Mouse (Mus musculus) spleen, postnatal 4 days (tissue): ENCODE measurements around the gene Akap1.
A peak's percentile ranks its signal among the peaks of the same experiment; 100 is the strongest.
"Not testable (repeated sequence)": the region's sequence is repeated elsewhere in the genome, so short reads cannot be mapped to it uniquely, and the experiment has no call there.

ENCODE experiments used
- DNase-seq, 2 experiments: peaks; one replicate each; pipeline ENCODE4 v3.0.0; 2022; ENCODE audit warnings: low spot score in 2 of 2

Gene Akap1

GRCm38 (mm10) chr11:88864458-88865197 is at the start of gene Akap1:
Akap1 (minus strand) TSS chr11:88864586.
- peak; percentile 89 to 93 for DNase-seq

GRCm38 (mm10) chr11:88909388-88910036 is 45.1 kb upstream of the Akap1 start:
- no peak for DNase-seq

GRCm38 (mm10) chr11:88908557-88909211 is 44.3 kb upstream of the Akap1 start:
- DNase-seq = peak; percentile 63 to 76

GRCm38 (mm10) chr11:88907886-88908285 is 43.5 kb upstream of the Akap1 start:
- no peak for DNase-seq

- no peak for DNase-seq
Measured at GRCm38 (mm10) chr11:88905621-88906020, 41.2 kb upstream of the Akap1 start.

- no peak for DNase-seq
Measured at GRCm38 (mm10) chr11:88904080-88904479, 39.7 kb upstream of the Akap1 start.

GRCm38 (mm10) chr11:88902762-88903161 is 38.4 kb upstream of the Akap1 start:
- peak in 1 of 2 experiments; percentile 50 for DNase-seq

GRCm38 (mm10) chr11:88901341-88901802 is 37.0 kb upstream of the Akap1 start:
- no peak for DNase-seq

GRCm38 (mm10) chr11:88899561-88899960 is 35.2 kb upstream of the Akap1 start:
- no peak for DNase-seq

GRCm38 (mm10) chr11:88898380-88898763 is 34.0 kb upstream of the Akap1 start:
- DNase-seq = no peak

GRCm38 (mm10) chr11:88897624-88898379 is 33.4 kb upstream of the Akap1 start:
- DNase-seq = no peak

GRCm38 (mm10) chr11:88895800-88896232 is 31.4 kb upstream of the Akap1 start:
- DNase-seq = peak; percentile 24 to 74

- peak; percentile 49 to 77 for DNase-seq
Measured at GRCm38 (mm10) chr11:88895235-88895634, 30.8 kb upstream of the Akap1 start.

- DNase-seq = peak in 1 of 2 experiments; percentile 70
Measured at GRCm38 (mm10) chr11:88894279-88894678, 29.9 kb upstream of the Akap1 start.

- DNase-seq = not testable (repeated sequence)
Measured at GRCm38 (mm10) chr11:88893501-88893900, 29.1 kb upstream of the Akap1 start.

- DNase-seq = peak; percentile 38 to 80
Measured at GRCm38 (mm10) chr11:88892789-88893188, 28.4 kb upstream of the Akap1 start.

- peak; percentile 68 to 91 for DNase-seq
Measured at GRCm38 (mm10) chr11:88891921-88892561, 27.7 kb upstream of the Akap1 start.

GRCm38 (mm10) chr11:88891446-88891845 is 27.1 kb upstream of the Akap1 start:
- peak; percentile 41 to 80 for DNase-seq

GRCm38 (mm10) chr11:88890904-88891303 is 26.5 kb upstream of the Akap1 start:
- peak; percentile 21 to 64 for DNase-seq

GRCm38 (mm10) chr11:88888996-88889395 is 24.6 kb upstream of the Akap1 start:
- no peak for DNase-seq

- no peak for DNase-seq
Measured at GRCm38 (mm10) chr11:88884376-88885065, 20.1 kb upstream of the Akap1 start.
